Mouse (Mus musculus) heart, adult 2 months (tissue): ENCODE results near the gene Noxo1. TPM values are rescaled to one million over a fixed set of nuclear protein-coding genes. Genes with fewer than 3 reads are reported as not detected.

Experiments
- DNase-seq, 2 experiments: peaks; one replicate each; pipeline ENCODE4 v3.0.0; 2021
- H3K27ac ChIP-seq: fragments of 200-600 bp; 2 replicates; pipeline ENCODE4 v1.8.1; 2022
- H3K27me3 ChIP-seq: fragments of 200-500 bp; 2 replicates; pipeline ENCODE4 v1.6.1; 2012; ENCODE audit warnings: mild to moderate bottlenecking, low read length, inconsistent platforms, mixed read lengths; ENCODE audit not compliant: control insufficient read depth, insufficient read depth
- H3K36me3 ChIP-seq: fragments of 200-500 bp; 2 replicates; pipeline ENCODE4 v1.6.1; 2012; ENCODE audit warnings: low read length, inconsistent platforms; ENCODE audit not compliant: control insufficient read depth, insufficient read depth
- H3K4me1 ChIP-seq: fragments of 200-500 bp; 2 replicates; pipeline ENCODE4 v1.6.1; 2011; ENCODE audit warnings: low read length; ENCODE audit not compliant: control insufficient read depth, insufficient read depth
- H3K4me3 ChIP-seq: fragments of 200-600 bp; 2 replicates; pipeline ENCODE4 v1.8.1; 2022
- H3K79me2 ChIP-seq: fragments of 200-500 bp; replicated peaks from 2 replicates; pipeline ENCODE4 v1.6.1; 2012; ENCODE audit warnings: mild to moderate bottlenecking, inconsistent platforms, low read length, moderate library complexity, mixed read lengths; ENCODE audit not compliant: control insufficient read depth, insufficient read depth
- H3K9ac ChIP-seq: fragments of 200-500 bp; 2 replicates; pipeline ENCODE4 v1.6.1; 2012; ENCODE audit warnings: low read depth, mild to moderate bottlenecking, control low read depth, inconsistent platforms, low read length, mixed read lengths
- CTCF ChIP-seq: fragments of 200-600 bp; IDR thresholded peaks from 2 replicates; pipeline ENCODE4 v1.8.1; 2022; ENCODE audit warnings: antibody characterized with exemption, mild to moderate bottlenecking, moderate library complexity
- EP300 ChIP-seq: fragments of 200-500 bp; IDR thresholded peaks from 2 replicates; pipeline ENCODE4 v1.6.1; 2011; ENCODE audit warnings: low read depth, low read length, control low read depth; ENCODE audit not compliant: insufficient read depth
- POLR2A ChIP-seq: fragments of 200-500 bp; IDR thresholded peaks from 2 replicates; pipeline ENCODE4 v1.6.1; 2011; ENCODE audit warnings: mild to moderate bottlenecking, low read depth, low read length, control low read depth; ENCODE audit not compliant: insufficient read depth
- WGBS: fragments of 180-500 bp; shearing (Covaris S2); methylation state at CpG from one replicate; pipeline ENCODE4 v1.1.7; 2018; 5-methylcytosine and 5-hydroxymethylcytosine counted together
- intact Hi-C: fragments of 180-260 bp; cut with DNase I; formaldehyde crosslinking; loops from one replicate; pipeline ENCODE4 v1.15.1; 2025
- polyA plus RNA-seq: library from polyadenylated mRNA; depleted of rRNA; stranded (reverse); fragments of >200 nt; gene quantifications from 2 replicates; pipeline ENCODE4 v1.2.3, GENCODE M21; 2012
- total RNA-seq, 2 experiments: library from RNA; stranded (reverse); gene quantifications; 2 replicates each; pipeline ENCODE4 v1.2.3; 2021

The Noxo1 gene
- total and polyA plus RNA-seq, 3 experiments: 0.65 to 4.5 (median 1.0) TPM

GRCm38 (mm10) chr17:24738238-24738637 is 42.2 kb downstream of the Noxo1 start:
- Histone ChIP-seq H3K9ac (no peak overlapping the region), H3K79me2 (no peaks in the 10 kb centered on the region), H3K36me3 (peaks cover 2% of the 10 kb centered on the region; the same call in 1 of the 2 replicates), H3K27me3 (no peaks in the 10 kb centered on the region), H3K4me3 (no peak overlapping the region), H3K4me1 (peaks cover 3% of the 10 kb centered on the region), H3K27ac (no peak overlapping the region)
- intact Hi-C loops: no loop called here
- TF ChIP-seq EP300 (no peak), CTCF (no peak), POLR2A (no peak)
- DNase-seq: no peak
- 86% methylated on average over 4 of the region's 4 CpGs for WGBS

GRCm38 (mm10) chr17:24739926-24740325 is 43.9 kb downstream of the Noxo1 start:
- no peaks in the 10 kb centered on the region for H3K79me2 ChIP-seq
- DNase-seq: no peak
- 85% methylated on average over 8 of the region's 8 CpGs for WGBS
- peaks cover 2% of the 10 kb centered on the region; the same call in 1 of the 2 replicates for H3K36me3 ChIP-seq
- peaks cover 3% of the 10 kb centered on the region for H3K4me1 ChIP-seq
- TF ChIP-seq EP300 (no peak), POLR2A (no peak), CTCF (no peak)
- intact Hi-C loops: loop anchor here (10.0 kb wide), 1 partner anchor 275 kb away; the partner anchor contains the start of genes Cramp1l and Ift140
- H3K27ac ChIP-seq: no peak overlapping the region
- no peak overlapping the region for H3K9ac ChIP-seq
- no peaks in the 10 kb centered on the region for H3K27me3 ChIP-seq
- no peak overlapping the region for H3K4me3 ChIP-seq

GRCm38 (mm10) chr17:24742307-24742706 is 46.3 kb downstream of the Noxo1 start:
- DNase-seq: no peak
- no peaks in the 10 kb centered on the region for H3K27me3 ChIP-seq
- peaks cover 2% of the 10 kb centered on the region; the same call in 1 of the 2 replicates for H3K36me3 ChIP-seq
- H3K79me2 ChIP-seq: no peaks in the 10 kb centered on the region
- peaks cover 3% of the 10 kb centered on the region for H3K4me1 ChIP-seq
- H3K27ac ChIP-seq: no peak overlapping the region
- TF ChIP-seq EP300: no peak
- no peak for TF ChIP-seq POLR2A
- no peak for TF ChIP-seq CTCF
- no peak overlapping the region for H3K4me3 ChIP-seq
- 62% methylated on average over 8 of the region's 8 CpGs for WGBS
- no peak overlapping the region for H3K9ac ChIP-seq
- intact Hi-C loops: loop anchor here (10.0 kb wide), 1 partner anchor 272 kb away; the partner anchor contains the start of genes Cramp1l and Ift140

GRCm38 (mm10) chr17:24743896-24744295 is 47.9 kb downstream of the Noxo1 start:
- no peak overlapping the region for H3K4me3 ChIP-seq
- intact Hi-C loops: loop anchor here (10.0 kb wide), 1 partner anchor 271 kb away; the partner anchor contains the start of genes Cramp1l and Ift140
- TF ChIP-seq CTCF (no peak), EP300 (no peak), POLR2A (no peak)
- no peaks in the 10 kb centered on the region for H3K36me3 ChIP-seq
- no peak overlapping the region for H3K27ac ChIP-seq
- H3K4me1 ChIP-seq: no peaks in the 10 kb centered on the region
- no peak for DNase-seq
- 67% methylated on average over 5 of the region's 5 CpGs for WGBS
- H3K27me3 ChIP-seq: no peaks in the 10 kb centered on the region
- H3K79me2 ChIP-seq: no peaks in the 10 kb centered on the region
- H3K9ac ChIP-seq: no peak overlapping the region

GRCm38 (mm10) chr17:24744381-24744780 is 48.3 kb downstream of the Noxo1 start:
- Histone ChIP-seq H3K4me3 (no peak overlapping the region), H3K27me3 (no peaks in the 10 kb centered on the region), H3K4me1 (no peaks in the 10 kb centered on the region), H3K27ac (no peak overlapping the region), H3K36me3 (no peaks in the 10 kb centered on the region), H3K79me2 (no peaks in the 10 kb centered on the region), H3K9ac (no peak overlapping the region)
- TF ChIP-seq EP300: no peak
- TF ChIP-seq CTCF: no peak
- no peak for TF ChIP-seq POLR2A
- DNase-seq: no peak
- WGBS: 72% methylated on average over 3 of the region's 3 CpGs
- intact Hi-C loops: loop anchor here (10.0 kb wide), 1 partner anchor 270 kb away; the partner anchor contains the start of genes Cramp1l and Ift140

GRCm38 (mm10) chr17:24745526-24746497 is 49.8 kb downstream of the Noxo1 start:
- intact Hi-C loops: loop anchor here (1.0 to 10.0 kb wide), 3 partner anchors 71 to 269 kb away; partner anchors contain the start of genes Cramp1l and Ift140
- H3K27me3 ChIP-seq: no peaks in the 10 kb centered on the region
- 22% methylated on average over 7 of the region's 7 CpGs for WGBS
- TF ChIP-seq POLR2A: no peak
- TF ChIP-seq CTCF: peak; percentile 96
- peak; percentile 93 for TF ChIP-seq EP300
- no peak overlapping the region for H3K9ac ChIP-seq
- no peaks in the 10 kb centered on the region for H3K79me2 ChIP-seq
- no peak overlapping the region for H3K27ac ChIP-seq
- H3K4me3 ChIP-seq: no peak overlapping the region
- DNase-seq: peak; percentile 78 to 81
- no peaks in the 10 kb centered on the region for H3K4me1 ChIP-seq
- H3K36me3 ChIP-seq: no peaks in the 10 kb centered on the region
